Mouse (Mus musculus): ENCODE measurements around the gene Lcn4. TPM values are rescaled to one million over a fixed set of nuclear protein-coding genes. Genes with fewer than 3 reads are reported as not detected.
"Not testable (repeated sequence)": the region's sequence is repeated elsewhere in the genome, so short reads cannot be mapped to it uniquely, and the experiment has no call there.

The Lcn4 gene
- total and polyA plus RNA-seq, 3 experiments = not detected

DNA sequence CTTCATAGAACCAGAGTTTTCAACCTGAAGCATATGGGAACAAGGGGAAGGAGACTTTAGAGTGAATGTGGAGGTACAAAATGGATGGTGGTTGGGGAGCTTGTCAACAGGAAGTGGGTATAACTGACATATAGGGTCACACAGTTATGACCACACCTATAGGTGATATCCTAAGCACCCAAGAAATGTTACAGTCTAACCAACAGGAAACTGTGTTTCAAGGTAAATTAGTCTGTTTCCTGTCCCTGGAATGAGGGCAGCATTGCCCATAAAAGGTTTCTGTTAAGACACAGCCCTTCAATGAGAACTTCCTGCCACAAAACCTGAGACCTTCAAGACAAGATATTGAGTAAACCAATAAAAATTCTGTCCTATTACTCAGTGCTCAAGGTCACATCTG lies 2.3 kb downstream of the Lcn4 start:
- no peaks in the 10 kb centered on the region for H3K9me3 ChIP-seq (replicated peaks; ENCODE audit: insufficient read depth, low read length)
- H3K4me1 ChIP-seq (ENCODE audit: control insufficient read depth in 1 of 2, insufficient read depth in 2 of 2, low read length in 2 of 2) = no peaks in the 10 kb centered on the region
- TF ChIP-seq NELFE (IDR thresholded peaks at IDR 0.05; ENCODE audit: low read depth, low read length) (no peak), TBP (IDR thresholded peaks at IDR 0.05; ENCODE audit: low read depth, low read length) (no peak), KAT2A (conservative IDR thresholded peaks at IDR 0.05; ENCODE audit: low read depth, low read length) (no peak), JUND (IDR thresholded peaks at IDR 0.05; ENCODE audit: low read depth, low read length) (no peak), ZC3H11A (IDR thresholded peaks at IDR 0.05; ENCODE audit: low read depth, low read length) (no peak), ELF1 (IDR thresholded peaks at IDR 0.05; ENCODE audit: low read depth, low read length) (no peak), MAFK (IDR thresholded peaks at IDR 0.05; ENCODE audit: borderline replicate concordance, low read depth, low read length) (no peak), ETS1 (IDR thresholded peaks at IDR 0.05; ENCODE audit: low read depth, low read length) (no peak), TCF12 (IDR thresholded peaks at IDR 0.05; ENCODE audit: low read depth, low read length) (no peak), BHLHE40 (IDR thresholded peaks at IDR 0.05; ENCODE audit: borderline replicate concordance, low read depth, low read length) (no peak), MYB (IDR thresholded peaks at IDR 0.05; ENCODE audit: low read depth, low read length) (no peak), RAD21 (IDR thresholded peaks at IDR 0.05; ENCODE audit: low read depth, low read length) (no peak), GABPA (IDR thresholded peaks at IDR 0.05; ENCODE audit: low read depth, low read length) (no peak), SIN3A (IDR thresholded peaks at IDR 0.05; ENCODE audit: low read length) (no peak), ZMIZ1 (IDR thresholded peaks at IDR 0.05; ENCODE audit: low read depth, low read length) (no peak), POLR2AphosphoS5 (IDR thresholded peaks at IDR 0.05; ENCODE audit: borderline replicate concordance, low read depth, low read length) (no peak), POLR2A (IDR thresholded peaks at IDR 0.05; ENCODE audit: control insufficient read depth in 1 of 2, insufficient read depth in 1 of 2, low read depth in 1 of 2, low read length in 2 of 2, poor library complexity in 1 of 2) (no peak)
- DNase-seq (ENCODE audit: low read depth, low spot score) = no peak
- H3K9ac ChIP-seq (ENCODE audit: control insufficient read depth, low read depth, low read length, poor library complexity, severe bottlenecking) = no peak overlapping the region
- no peaks in the 10 kb centered on the region for H3K36me3 ChIP-seq (ENCODE audit: control insufficient read depth in 1 of 2, insufficient read depth in 2 of 2, low read length in 2 of 2)
- H3K79me2 ChIP-seq (ENCODE audit: control insufficient read depth, insufficient read depth, low read length, poor library complexity) = no peaks in the 10 kb centered on the region
- no peak overlapping the region for H3K4me3 ChIP-seq (ENCODE audit: control insufficient read depth in 1 of 2, insufficient read depth in 1 of 2, low read depth in 2 of 2, low read length in 2 of 2)
- H3K27ac ChIP-seq (ENCODE audit: control insufficient read depth, low read depth, low read length) = no peak overlapping the region
- peaks cover 0 to 9% of the 10 kb centered on the region in 2 experiments for H3K27me3 ChIP-seq (ENCODE audit: control insufficient read depth in 1 of 2, insufficient read depth in 2 of 2, low read length in 2 of 2)

DNA sequence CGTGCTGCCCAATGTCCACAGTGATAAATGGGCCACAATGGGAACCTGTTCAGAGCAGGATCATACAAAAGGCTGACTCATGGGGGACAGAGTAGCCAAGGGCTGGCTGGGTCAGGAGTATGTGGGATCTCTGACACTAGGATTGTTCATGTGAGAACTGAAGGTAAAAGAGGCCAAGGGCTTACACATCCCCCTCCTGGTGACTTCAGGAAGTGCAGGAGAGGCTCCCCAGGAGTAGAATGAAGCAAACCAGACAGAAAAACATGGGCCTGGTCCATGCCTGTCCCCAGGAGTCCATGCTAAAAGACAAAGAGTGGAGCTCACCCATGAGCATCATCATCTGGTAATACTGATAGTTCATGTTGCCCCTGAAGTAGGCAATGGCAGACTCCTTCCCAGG lies 7.5 kb downstream of the Lcn4 start:
- H3K4me3 ChIP-seq (ENCODE audit: control insufficient read depth in 1 of 2, insufficient read depth in 1 of 2, low read depth in 2 of 2, low read length in 2 of 2); H3K4me1 ChIP-seq (ENCODE audit: control insufficient read depth in 1 of 2, insufficient read depth in 2 of 2, low read length in 2 of 2); H3K27me3 ChIP-seq (ENCODE audit: control insufficient read depth in 1 of 2, insufficient read depth in 2 of 2, low read length in 2 of 2); H3K36me3 ChIP-seq (ENCODE audit: control insufficient read depth in 1 of 2, insufficient read depth in 2 of 2, low read length in 2 of 2); H3K9ac ChIP-seq (ENCODE audit: control insufficient read depth, low read depth, low read length, poor library complexity, severe bottlenecking); H3K79me2 ChIP-seq (ENCODE audit: control insufficient read depth, insufficient read depth, low read length, poor library complexity); H3K9me3 ChIP-seq (replicated peaks; ENCODE audit: insufficient read depth, low read length); H3K27ac ChIP-seq (ENCODE audit: control insufficient read depth, low read depth, low read length): not testable (repeated sequence)
- TF ChIP-seq SMC3 (IDR thresholded peaks at IDR 0.05; ENCODE audit: low read depth, low read length) = peak; percentile 58
- peak; percentile 34 for TF ChIP-seq RAD21 (IDR thresholded peaks at IDR 0.05; ENCODE audit: low read depth, low read length)
- TF ChIP-seq CTCF (IDR thresholded peaks at IDR 0.05 in 2 of 3, conservative IDR thresholded peaks at IDR 0.05 in 1 of 3; ENCODE audit: control insufficient read depth in 1 of 3, insufficient read depth in 1 of 3, low read depth in 2 of 3, low read length in 3 of 3, poor library complexity in 1 of 3, severe bottlenecking in 1 of 3) = peak; percentile 18 to 82 (median 54); a peak in 4 of 6 replicates
- DNase-seq (ENCODE audit: low read depth, low spot score) = peak; percentile 56
